Comparison of ENCODE assay signal across 18 mouse cellular contexts in the genomic region with DNA sequence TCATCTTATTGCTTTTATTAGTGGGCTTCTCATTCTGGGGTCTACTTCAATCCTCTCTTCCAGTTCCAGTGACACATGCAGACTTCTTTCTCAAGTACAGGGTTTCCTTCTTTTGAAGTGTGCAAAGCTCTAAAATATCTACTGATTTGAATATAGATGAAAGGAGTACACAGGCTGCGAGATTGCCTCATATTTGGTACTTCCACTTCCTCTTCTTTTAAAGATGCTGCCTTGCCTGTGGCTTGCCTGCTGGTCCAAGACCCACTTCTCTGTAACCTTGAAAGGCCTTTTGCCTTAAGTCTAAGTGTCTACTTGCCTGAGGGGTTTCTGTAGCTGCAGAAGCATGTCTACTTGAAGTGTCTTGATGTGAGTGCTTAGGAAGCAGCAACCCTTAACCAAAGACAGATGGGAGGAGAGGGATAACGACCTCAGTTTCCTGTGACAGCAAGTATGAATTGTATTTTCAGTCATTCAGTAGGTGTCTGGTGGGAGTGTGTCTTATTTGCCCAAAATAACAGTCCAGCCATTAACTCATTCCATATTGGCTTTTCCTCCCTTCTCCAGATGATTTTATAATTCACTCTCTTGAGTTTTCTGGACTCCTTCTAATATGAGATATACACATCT.
"Had no signal": no experiment of that assay in that cellular context is flagged by ENCODE, and none has a peak within 500 bp of the region (broad histone marks: within the 10 kb centered on the region; RNA-seq: fewer than 3 reads in every experiment).

No protein-coding gene starts in this region.

- H3K27ac ChIP-seq: kidney, embryonic 15.5 days; liver, embryonic 13.5 days; lung, embryonic 15.5 days; macrophage; midbrain, embryonic 13.5 days; neural tube, embryonic 15.5 days had no signal

- H3K4me1 ChIP-seq: kidney, embryonic 15.5 days; liver, embryonic 13.5 days; lung, embryonic 15.5 days; midbrain, embryonic 13.5 days; neural tube, embryonic 15.5 days had no signal

- H3K36me3 ChIP-seq: kidney, embryonic 15.5 days; liver, embryonic 13.5 days; lung, embryonic 15.5 days; midbrain, embryonic 13.5 days; neural tube, embryonic 15.5 days had no signal

- DNase-seq: kidney, adult 2 months; kidney, postnatal 25 days; layer of hippocampus, adult 9-11 months; left cerebral cortex, postnatal 4 days; liver; liver, embryonic 13.5 days; liver, postnatal 0 days; lung, postnatal 14 days; spleen, adult 18-20 months; thymus, postnatal 36 days had no signal

- H3K27me3 ChIP-seq: kidney, embryonic 15.5 days; liver, embryonic 13.5 days; lung, embryonic 15.5 days; megakaryocyte, embryonic 14.5 days; midbrain, embryonic 13.5 days; neural tube, embryonic 15.5 days had no signal

- ATAC-seq: intestine, embryonic 16.5 days; liver, postnatal 0 days; midbrain, embryonic 13.5 days had no signal

- H3K4me3 ChIP-seq: kidney, embryonic 15.5 days; liver, embryonic 13.5 days; lung, embryonic 15.5 days; megakaryocyte, embryonic 14.5 days; midbrain, embryonic 13.5 days; myocyte; neural tube, embryonic 15.5 days had no signal
